Mouse (Mus musculus) T-helper 17 cell (primary cell): ENCODE measurements around the gene Amotl1.
"Not testable (repeated sequence)": the region's sequence is repeated elsewhere in the genome, so short reads cannot be mapped to it uniquely, and the experiment has no call there.

Experiments
- in situ Hi-C, 2 experiments: fragments of 300-600 bp; cut with MboI, MseI; formaldehyde crosslinking; loops; 1 replicate in 1 of 2; 2 replicates in 1 of 2; pipeline ENCODE4 v1.15.1; 2025; ENCODE audit warnings: high pct_unique_total_duplicates in 2 of 2

The Amotl1 gene

DNA sequence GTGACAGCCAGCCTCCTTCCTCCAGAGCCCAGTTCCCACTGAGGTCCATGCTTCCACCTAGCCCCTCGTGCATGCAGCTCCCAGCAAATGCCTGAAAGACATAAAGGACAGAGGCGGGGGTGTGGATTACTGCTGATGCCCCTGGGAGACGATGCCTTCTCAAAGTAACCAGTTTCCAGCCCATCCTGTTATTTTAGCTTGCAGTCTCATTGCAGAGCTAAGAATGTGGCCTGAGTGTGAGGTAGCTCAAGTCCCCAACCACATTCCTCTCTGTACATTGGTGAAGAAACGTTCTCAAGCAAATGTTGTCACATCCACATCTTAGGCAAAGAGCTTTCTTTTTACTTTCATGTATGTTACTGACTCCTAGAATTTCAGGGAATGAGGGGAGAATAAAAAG, at the start of gene Amotl1:
Gene Amotl1, minus strand, starts transcription at position 101 of the 400 bp plus-strand sequence.
- in situ Hi-C loops: no loop called here

DNA sequence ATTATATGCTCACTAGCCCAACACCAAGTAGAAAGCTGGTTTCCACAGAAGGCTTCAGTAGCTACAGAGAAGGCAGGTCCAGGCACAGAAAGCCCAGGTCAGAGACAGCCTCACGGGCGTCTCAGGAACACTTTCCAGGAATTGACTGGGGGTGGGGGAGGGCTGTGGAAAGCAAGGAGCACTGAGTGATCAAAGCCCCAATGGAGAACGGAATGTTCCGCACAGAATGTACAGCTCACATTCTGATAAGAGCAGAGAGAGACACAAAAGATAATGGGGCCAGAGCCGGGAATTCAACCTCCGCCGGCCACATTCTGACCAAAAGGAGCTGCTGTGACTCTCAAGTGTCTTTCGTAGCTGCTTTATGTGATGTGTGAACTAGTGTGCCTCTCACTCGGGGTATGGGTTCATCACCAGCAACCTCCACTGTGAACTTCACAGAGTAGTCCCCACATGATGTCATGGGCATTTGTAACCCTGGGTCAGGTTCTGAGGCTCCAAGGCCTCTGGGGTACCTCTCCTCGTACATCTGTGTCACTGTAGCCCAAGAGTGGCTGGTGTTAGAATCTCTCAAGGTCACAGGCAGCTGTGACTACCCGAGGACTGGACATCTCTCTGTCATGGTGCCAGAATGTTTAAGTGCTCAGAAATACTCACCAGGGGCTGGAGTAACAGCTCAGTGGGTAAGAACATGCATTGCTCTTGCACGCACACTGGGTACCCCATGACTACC, 44.7 kb upstream of the Amotl1 start:
- in situ Hi-C loops: loop anchor here in 1 of 2 experiments (10.0 kb wide), 1 partner anchor 165 kb away; no protein-coding TSS in a partner anchor

DNA sequence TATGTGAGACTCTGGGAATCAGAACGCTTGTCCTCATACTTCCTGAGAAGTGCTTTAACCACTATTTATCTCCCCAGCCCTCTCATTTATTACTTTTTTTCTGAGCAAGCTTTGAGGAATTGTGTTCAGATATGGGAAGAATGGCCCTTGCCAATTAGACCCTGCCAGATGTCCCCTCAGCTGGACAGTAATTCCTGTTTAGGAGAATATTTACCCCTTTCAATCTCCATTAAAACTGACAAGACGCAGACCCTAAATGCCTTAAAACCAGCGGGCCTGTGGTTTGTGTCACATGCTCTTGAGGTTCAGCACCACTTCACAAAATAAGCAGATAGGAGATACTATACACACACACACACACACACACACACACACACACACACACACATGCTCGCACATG, 39.5 kb upstream of the Amotl1 start:
- in situ Hi-C loops: no loop called here

GRCm38 (mm10) chr9:14682741-14683140, 37.9 kb upstream of the Amotl1 start:
- in situ Hi-C loops: no loop called here

- in situ Hi-C loops: no loop called here
Observed at GRCm38 (mm10) chr9:14680584-14680983, 35.7 kb upstream of the Amotl1 start.

GRCm38 (mm10) chr9:14675707-14676691, 31.1 kb upstream of the Amotl1 start:
- in situ Hi-C loops: no loop called here

- in situ Hi-C loops: no loop called here
Observed at GRCm38 (mm10) chr9:14674506-14674905, 29.6 kb upstream of the Amotl1 start.

DNA sequence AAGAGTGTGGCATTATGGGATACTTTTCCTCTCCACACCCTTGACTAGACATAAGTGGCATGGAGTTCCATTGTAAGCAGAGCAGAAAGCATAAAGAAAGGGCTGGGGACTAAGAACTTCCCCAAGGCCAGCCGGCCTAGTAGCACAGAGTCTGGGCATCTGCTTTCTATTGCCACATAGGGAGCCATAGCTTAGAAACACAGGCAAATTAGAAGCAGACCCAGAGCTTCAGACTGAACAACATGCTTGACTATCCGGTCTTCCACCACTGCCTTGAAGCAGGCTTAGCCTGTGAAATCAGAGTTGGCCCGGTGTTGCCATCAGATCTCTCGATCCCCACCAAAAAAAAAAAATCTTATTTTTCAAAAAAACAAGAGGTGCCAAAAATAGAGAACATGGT, 28.3 kb upstream of the Amotl1 start:
- in situ Hi-C loops: no loop called here

- in situ Hi-C loops: not testable (repeated sequence)
Observed at GRCm38 (mm10) chr9:14671965-14672364, 27.1 kb upstream of the Amotl1 start.

DNA sequence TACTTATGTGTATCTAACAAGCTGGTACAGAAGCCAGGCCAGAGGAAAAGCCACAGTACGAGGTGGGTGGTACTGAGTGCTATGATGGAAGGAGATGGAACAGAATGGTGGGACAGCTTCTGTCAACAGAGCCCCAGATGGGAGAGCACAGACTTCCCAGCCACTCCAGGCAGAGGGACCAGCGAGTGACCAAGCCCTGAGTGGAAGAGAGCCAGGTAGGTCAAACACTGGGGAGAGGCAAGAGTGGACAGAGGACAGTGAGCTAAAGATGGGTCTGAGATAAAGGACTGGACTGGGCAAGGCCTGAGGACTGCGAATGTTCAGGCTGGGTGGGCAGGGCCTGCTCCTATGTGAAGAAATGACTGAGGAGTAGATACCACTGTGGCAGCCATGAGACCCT, 23.5 kb upstream of the Amotl1 start:
- in situ Hi-C loops: no loop called here

GRCm38 (mm10) chr9:14666071-14666470, 21.2 kb upstream of the Amotl1 start:
- in situ Hi-C loops: no loop called here

DNA sequence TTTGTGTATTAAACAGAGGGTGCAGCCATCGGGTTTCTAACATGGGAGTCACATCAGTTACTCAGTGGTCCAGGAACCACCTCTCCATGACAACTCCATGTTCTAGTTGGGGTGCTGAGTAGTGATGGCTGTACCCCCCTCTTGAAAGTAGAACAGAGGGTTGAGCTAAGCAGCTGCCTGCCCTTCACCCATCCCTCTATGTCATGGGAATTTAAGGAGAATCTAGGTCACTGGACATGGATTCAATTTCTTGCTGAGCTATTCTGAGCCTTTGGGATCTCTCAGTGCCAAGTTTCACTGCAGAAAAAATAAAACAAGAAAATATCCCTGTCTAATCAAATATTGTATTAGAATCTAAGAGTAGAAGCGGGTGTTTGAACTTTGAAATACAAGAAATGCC, 18.7 kb upstream of the Amotl1 start:
- in situ Hi-C loops: no loop called here

GRCm38 (mm10) chr9:14662876-14663275, 18.0 kb upstream of the Amotl1 start:
- in situ Hi-C loops: no loop called here

DNA sequence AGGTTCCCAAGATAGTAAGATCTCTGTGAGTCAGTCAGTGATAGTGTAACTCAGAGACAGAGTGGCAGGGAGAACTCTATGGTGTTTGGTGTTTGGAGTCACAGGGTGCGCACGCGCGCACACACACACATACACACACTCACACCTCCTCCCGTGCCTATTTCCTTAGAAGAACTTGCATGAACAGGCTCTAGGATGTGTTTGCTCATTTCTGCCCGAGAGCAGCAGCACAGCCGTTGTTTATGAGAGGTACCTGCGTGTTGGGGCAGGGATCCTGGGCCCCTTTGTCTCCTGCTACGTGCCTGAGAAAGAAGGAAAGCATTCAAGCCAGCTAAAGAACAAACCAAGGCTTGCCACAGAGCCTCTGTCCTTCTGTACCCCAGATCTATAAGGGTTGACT, 17.3 kb upstream of the Amotl1 start:
- in situ Hi-C loops: no loop called here

GRCm38 (mm10) chr9:14657926-14658325, 13.1 kb upstream of the Amotl1 start:
- in situ Hi-C loops: loop anchor here in 1 of 2 experiments (10.0 kb wide), 1 partner anchor 543 kb away; no protein-coding TSS in a partner anchor

DNA sequence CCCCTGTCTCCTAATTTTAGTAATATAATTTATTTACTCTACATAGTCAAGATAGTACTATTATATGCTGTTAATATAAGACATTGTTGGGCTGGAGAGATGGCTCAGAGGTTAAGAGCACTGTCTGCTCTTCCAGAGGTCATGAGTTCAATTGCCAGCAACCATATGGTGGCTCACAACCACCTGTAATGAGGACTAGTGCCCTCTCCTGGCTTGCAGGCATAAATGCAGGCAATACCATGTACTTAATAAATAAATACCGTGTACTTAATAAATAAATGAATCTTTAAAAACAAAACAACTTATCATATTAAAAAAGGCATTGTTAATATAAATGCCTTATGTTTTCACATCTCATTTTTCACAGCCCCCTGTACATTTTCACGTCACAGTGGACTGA, 9.2 kb upstream of the Amotl1 start:
- in situ Hi-C loops: loop anchor here in 1 of 2 experiments (10.0 kb wide), 1 partner anchor 539 kb away; no protein-coding TSS in a partner anchor

DNA sequence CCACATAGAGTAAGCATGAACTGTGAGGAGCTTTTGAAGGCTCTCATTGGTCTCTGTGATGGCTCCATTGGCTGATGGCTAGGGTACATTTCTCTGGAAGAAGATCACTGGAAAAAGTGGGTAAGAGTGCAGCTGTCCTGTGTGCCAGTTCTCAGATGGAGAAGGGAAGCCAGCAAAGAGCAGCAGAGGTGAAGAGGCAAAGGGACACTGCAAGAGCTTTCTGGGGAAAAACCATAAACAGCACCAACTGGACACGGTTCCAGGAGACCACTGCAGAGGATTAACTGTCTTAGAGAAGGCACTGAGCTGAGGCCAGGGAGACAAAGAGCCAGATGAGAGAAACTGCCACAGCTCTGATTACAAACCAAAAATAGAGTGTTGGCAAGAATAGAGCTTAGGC, 7.9 kb upstream of the Amotl1 start:
- in situ Hi-C loops: loop anchor here in 1 of 2 experiments (10.0 kb wide), 1 partner anchor 538 kb away; no protein-coding TSS in a partner anchor

DNA sequence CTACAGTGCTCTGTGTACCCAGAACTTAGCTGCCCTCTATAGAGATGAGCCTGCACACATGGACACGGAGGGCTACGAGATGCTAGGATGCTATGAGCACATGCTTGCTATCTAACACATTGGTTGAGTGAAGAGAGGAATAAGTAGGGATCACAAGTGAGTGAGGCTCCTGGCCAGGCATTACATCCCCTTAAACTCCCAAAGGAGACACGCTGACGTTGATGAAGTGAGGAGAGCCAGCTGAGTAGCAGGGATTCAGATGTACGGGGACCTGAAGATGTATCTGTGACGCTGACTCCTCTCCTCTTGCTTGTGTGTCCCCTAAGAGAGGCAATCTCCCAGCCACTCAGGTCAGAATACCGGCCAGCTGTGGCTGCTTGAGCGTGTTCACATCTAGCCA, 3.0 kb upstream of the Amotl1 start:
- in situ Hi-C loops: no loop called here

- in situ Hi-C loops: no loop called here
Observed at GRCm38 (mm10) chr9:14646641-14647040, 1.8 kb upstream of the Amotl1 start.

DNA sequence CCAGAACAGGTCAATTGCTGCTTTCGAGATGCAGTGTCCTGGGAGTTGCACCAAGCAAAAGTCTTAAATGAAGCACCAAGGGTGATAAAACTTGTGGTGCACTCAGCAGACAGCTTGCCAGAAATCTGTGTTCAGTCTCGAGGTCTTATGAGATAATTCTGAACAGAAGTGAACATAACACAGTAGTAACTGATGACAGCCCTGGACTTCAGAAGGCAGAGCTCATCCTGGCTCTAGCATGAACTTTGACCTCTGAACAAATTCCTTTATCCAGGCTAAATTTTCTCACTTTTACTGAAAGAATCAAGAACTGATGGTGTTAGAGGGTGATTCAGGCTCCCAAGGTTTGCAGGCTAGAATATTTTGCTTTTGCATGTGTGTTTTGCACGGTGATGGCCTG, 1.2 kb upstream of the Amotl1 start:
- in situ Hi-C loops: no loop called here

GRCm38 (mm10) chr9:14643328-14643727, 1.5 kb downstream of the Amotl1 start:
- in situ Hi-C loops: no loop called here
